Mouse (Mus musculus) T-cell, adult 66 days (primary cell): ENCODE measurements around the gene Ndufv3. TPM values are rescaled to one million over a fixed set of nuclear protein-coding genes. Genes with fewer than 3 reads are reported as not detected.

Experiments
- total RNA-seq, 2 experiments: library from RNA; stranded (reverse); gene quantifications; 3 replicates in 1 of 2; 4 replicates in 1 of 2; pipeline ENCODE4 v1.2.4; 2023

The Ndufv3 gene
- 100 to 1,000 TPM; 126 to 127 TPM for total RNA-seq

DNA sequence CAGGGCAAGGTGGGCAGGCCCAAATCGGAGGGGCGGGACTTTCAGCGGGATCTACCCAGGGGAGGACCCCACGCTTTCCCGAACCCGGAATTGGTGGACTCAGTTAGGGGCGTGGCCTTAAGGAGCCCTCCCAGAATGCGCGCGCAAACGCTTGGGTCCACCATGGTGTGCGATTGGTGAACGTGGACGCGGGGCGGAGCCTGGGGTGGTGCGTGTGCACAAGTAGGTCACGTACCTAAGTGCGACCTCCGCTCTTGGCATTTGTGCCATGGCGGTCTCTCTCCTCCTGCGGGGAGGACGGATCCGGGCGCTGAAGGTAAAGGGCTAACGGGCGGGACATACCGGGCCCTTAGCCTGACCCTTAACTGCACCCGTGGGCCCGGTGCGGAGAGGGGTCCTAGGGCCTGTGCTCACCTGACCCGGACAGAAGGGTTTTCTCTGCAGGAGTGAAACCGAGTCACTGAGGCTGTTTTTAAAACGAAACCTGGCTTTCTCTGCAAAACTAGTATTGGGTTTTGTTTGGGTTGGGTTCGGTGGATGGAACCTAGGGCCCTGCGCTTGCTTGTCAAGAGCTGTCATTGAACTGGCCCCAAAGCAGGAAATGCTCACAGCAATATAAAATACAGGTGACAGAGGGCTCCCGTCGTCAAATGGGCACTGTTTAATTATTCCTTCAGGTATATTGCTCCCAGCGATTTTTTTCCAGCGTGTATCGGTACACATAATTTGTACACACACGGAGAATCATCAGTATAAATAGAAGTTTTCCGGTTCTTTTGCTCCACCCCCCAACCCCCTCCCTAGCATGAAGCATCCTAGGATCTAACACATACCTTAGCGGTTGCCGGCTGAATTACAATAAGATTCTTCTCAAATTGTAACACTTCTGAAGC, at the start of gene Ndufv3, which contains the start of gene Wdr4:
Gene Ndufv3 (plus strand): TSS at position 170 of the 893 bp plus-strand sequence.
Gene Wdr4 (minus strand): TSS at position 35 of the 893 bp plus-strand sequence.

DNA sequence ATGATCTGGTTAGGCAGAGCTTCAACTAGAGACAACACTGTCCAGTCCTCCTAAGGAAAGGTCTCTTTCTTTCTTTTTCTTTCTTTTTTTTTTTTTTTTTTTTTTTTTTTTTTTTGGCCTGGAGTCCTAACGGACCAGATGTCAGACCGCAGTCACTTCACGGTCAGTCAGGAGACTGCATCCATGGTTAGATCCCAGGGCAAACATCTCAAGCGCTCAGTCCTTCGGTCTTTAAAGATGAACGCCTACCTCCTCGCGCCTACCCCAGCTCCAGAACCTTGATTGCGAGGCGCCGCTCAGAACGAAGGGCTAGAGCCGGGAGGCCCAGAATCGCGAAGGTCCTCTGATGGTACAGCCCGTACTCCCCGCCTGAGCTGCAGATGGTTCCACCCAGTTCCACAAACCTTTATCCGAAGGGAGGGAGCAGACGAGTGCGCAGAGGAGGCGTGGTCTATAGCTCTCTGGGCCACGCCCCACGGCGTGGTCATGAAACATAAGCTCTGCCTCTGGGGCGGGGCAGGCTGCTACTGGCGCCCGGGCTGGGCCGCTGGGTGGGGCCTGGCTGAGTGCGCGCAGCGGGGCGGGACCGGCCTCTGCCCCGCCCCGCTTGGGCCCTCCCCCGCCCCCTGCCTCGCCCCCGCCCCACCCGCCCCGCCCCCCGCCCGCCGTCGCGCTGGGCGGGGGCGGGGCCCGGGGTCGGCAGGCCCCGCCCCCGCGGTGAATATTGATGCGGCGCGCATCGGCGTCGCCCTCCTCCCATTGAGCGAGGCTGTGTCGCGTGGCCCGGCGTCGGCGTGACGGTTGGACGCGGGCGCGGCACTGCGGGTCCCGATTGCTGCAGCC, 44.3 kb downstream of the Ndufv3 start, which contains the start of gene Pknox1:
Gene Pknox1 (plus strand): TSS at position 720 of the 843 bp plus-strand sequence.

Other genes starting within 250 kb of the Ndufv3 start
- gene Rsph1, start 242.7 kb upstream of the Ndufv3 start, total RNA-seq = under 1 TPM in 1 of 2 experiments, not detected in 1; 0.73 TPM
- gene Slc37a1, start 233.3 kb upstream of the Ndufv3 start, total RNA-seq = 100 to 1,000 TPM in 1 of 2 experiments, 10 to 100 TPM in 1; 93.7 to 101 TPM
- gene Pde9a, start 133.9 kb upstream of the Ndufv3 start, total RNA-seq = 1 to 10 TPM in 1 of 2 experiments, under 1 TPM in 1; 0.96 to 1.2 TPM
- gene Wdr4, start 135 bp upstream of the Ndufv3 start, total RNA-seq = 10 to 100 TPM; 42.7 to 50.1 TPM
- gene Pknox1, start 44.6 kb downstream of the Ndufv3 start, total RNA-seq = 10 to 100 TPM; 62.0 to 70.5 TPM
- not detected for gene Cbs, start 117.1 kb downstream of the Ndufv3 start, total RNA-seq
- 100 to 1,000 TPM; 303 to 320 TPM for gene U2af1, start 138.8 kb downstream of the Ndufv3 start, total RNA-seq
- not detected for gene Cryaa, start 157.7 kb downstream of the Ndufv3 start, total RNA-seq